Mouse (Mus musculus) layer of hippocampus, adult 18-20 months (tissue): ENCODE data around the gene Cdiptos. TPM values are rescaled to one million over a fixed set of nuclear protein-coding genes. Genes with fewer than 3 reads are reported as not detected.

ENCODE experiments used
- DNase-seq, 2 experiments: peaks; one replicate each; pipeline ENCODE4 v3.0.0; 2022; ENCODE audit warnings: low spot score in 2 of 2
- total RNA-seq, 2 experiments: library from RNA; stranded (reverse); gene quantifications; 2 replicates each; pipeline ENCODE4 v1.2.3; 2021

Gene Cdiptos
- total RNA-seq, 2 experiments from 2014 or later: not detected

- DNase-seq: no peak
These were observed 39.1 kb upstream of the Cdiptos start for GRCm38 (mm10) chr7:127014993-127015392.

DNA sequence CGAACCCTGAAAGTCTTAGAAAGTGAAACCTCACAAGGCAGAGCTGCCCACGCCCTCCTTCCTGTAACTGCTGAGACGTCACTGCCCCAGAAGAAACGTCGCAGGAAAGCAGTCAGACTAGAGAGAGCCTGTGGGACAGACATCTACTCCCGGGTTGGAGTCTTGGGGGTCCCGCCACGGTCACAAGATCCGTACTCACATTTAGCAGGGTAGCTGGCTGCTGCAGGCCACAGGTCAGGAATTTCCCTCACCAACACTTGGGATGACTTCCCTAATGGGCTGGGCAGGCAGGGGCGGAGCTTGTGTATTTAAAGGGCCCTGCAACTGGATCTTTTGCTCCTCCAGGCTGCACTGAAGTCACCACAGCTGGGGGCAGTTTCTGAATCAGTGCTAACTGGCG lies 38.4 kb upstream of the Cdiptos start, which contains the start of gene Mvp:
TSS of gene Mvp (minus strand) at position 302 of the 400 bp plus-strand sequence.
- peak in 1 of 2 experiments; percentile 35 for DNase-seq

- DNase-seq: no peak
These were observed 37.5 kb upstream of the Cdiptos start for GRCm38 (mm10) chr7:127013385-127013784.

DNA sequence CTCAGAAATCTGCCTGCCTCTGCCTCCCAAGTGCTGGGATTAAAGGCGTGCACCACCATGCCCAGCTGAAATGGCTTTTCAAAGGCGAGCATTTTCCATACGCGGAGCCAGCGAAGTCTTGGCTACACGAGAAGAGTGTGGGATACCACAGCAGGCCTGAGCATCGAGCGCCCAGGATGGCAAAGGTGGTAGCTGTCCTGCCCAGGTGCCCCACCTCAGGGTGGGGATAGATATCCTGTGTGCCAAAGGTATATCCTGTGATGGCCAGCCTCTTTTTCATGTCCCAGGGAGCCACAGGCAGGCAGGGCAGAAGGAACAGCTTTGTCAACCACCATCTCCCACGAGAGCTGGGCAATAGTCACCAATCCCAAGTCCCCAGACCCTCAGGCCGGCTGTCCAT lies 36.9 kb upstream of the Cdiptos start:
- no peak for DNase-seq

DNA sequence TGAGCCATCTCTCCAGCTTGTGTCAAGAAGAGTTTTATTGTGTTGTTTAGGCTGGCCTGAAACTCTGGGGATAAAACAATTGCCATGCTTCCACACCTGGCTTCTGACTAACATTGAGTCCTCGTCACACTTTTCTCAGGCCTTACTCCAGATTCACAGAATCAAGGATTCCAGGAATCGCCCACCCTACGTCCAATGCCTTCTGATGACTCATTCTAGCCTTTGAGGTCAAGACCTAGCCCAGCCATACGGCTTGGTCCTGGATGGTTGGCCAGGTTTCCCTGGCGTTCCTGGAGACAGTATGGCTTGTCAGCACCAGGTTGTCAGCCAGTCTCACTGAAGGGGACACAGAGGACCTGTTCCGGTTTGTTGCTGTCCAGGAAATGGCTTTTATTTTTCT lies 36.5 kb upstream of the Cdiptos start:
- DNase-seq: no peak

- DNase-seq: no peak
These were observed 35.8 kb upstream of the Cdiptos start for GRCm38 (mm10) chr7:127011717-127012116.

DNA sequence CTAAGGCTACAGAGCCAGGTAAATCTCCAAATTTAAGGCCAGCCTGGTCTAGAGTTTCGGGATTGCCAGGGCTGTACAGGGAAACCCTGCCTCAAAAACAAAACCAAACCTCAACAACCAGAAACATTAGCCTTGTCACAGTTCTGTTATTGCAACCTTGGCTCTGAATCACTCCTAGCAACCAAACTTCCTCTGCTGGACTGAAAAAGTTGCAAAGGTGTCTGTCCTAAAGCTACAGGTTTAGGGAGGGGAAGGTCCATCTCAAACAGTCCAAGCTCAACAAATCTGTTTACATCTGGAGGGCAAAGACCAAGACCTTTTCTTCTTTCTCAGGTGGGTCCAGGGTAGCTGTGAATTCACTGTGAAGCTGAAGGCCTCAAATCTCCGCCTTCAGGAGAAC lies 35.2 kb upstream of the Cdiptos start:
- DNase-seq: no peak

DNA sequence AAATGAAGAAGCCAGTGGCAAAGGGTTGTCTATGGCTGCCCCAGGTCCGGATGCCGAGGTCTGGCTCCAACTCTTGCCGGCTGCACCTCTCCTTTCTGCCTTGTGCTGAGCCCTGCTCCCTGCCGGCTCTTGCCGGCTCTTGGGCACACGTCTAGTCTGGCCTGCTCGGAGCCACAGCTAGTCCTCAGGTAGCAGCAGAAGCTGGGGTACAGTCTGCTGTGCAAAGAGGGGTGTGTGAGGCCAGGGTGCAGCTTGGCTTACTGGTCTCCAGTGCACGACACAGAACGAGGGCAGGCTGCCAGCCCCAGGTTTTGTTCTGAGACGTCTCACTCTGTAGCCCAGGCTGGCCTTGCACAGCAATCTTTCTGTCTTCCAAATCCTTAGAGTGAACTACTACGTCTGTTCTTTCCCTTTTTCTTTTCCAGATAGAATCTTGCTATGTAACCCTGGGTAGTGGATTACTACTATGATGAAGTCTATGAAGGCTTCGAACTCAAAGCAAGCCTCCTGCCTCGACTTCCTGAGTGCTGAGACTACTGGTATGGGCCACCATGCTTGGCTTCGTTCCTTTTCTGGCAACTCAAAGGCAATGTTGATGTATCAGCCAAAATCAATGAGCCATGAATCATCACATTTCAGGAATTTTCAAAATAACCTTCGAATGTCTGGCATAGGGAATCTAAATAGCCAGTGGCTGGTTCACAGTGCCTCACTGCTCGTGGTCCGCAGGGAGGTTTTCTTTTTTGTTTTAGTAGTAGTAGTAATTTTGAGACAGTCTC lies 33.6 kb upstream of the Cdiptos start:
- peak in 1 of 2 experiments; percentile 23 for DNase-seq

- DNase-seq: peak; percentile 89 to 93
These were observed 32.5 kb upstream of the Cdiptos start for GRCm38 (mm10) chr7:127008239-127009019.

DNA sequence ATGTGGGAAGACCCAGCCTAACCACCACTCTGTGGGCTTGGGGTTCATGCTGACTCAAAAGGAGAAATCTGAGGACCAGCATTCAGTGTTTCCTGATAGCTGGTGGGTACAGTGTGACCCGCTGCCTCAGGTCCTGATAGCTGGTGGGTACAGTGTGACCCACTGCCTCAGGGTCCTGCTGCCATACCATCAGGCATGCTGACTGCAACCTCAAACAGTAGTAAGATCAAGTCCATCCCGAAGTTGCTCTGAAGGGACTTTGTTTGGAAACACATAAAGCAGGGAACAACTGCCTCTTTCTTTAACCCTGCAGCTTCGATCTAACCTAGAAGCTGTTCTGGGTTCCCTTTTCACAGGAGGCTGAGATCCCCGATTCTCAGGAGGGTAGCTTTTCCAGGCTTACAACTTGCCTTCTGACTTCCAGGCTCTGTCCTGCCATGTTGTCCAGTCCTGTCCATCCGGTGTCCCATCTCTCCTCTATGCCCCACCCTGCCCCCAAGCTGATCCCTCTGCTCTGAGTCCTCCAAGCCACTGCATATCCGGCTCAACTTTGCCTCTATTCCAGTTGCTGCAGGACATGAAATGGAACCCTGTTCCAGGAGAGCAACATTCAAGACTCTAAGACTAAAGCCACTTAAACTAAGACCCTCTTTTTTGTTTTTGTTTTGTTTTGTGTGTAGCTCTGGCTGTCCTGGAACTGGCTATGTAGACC lies 31.6 kb upstream of the Cdiptos start:
- no peak for DNase-seq

- DNase-seq: no peak
These were observed 28.4 kb upstream of the Cdiptos start for GRCm38 (mm10) chr7:127004122-127004875.

DNA sequence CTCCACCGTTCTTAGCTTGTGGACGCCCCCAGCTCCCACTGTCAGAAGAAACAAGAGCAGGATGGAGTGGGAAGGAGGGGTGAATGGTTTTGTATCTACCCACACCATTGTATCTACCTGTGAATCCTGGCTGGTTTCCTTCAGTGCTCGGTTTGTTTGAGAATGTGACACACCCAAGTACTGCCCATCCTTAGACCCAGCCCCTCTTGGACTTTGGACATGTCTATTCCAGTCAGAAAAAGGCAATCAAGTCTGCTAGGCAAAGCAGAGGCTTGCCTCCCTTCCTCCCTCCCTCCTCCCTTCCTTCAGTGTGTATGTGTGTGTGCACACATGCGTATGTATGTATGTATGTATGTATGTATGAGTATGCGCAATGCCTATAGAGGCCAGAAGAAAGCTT lies 27.7 kb upstream of the Cdiptos start:
- DNase-seq: no peak

DNA sequence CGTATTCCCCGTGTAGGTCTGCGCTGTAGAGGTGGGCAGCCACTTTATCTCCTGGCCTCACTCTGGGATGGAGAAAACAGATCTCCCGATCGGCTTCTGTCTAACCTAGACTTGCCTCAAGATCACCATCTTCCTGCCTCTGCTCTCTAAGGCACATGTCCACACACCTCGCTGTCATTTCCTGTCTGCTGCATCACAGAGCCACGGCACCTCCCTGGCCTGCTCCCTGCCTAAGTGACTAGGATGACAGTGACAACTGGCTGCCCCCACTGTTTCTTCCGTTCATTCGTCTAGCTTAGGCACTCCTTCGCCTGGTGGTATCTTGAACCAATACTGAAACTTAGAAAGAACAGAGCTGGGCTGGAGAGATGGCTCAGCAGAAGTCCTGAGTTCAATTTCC lies 23.7 kb upstream of the Cdiptos start:
- no peak for DNase-seq

GRCm38 (mm10) chr7:126996449-126996848 lies 20.6 kb upstream of the Cdiptos start:
- no peak for DNase-seq

DNA sequence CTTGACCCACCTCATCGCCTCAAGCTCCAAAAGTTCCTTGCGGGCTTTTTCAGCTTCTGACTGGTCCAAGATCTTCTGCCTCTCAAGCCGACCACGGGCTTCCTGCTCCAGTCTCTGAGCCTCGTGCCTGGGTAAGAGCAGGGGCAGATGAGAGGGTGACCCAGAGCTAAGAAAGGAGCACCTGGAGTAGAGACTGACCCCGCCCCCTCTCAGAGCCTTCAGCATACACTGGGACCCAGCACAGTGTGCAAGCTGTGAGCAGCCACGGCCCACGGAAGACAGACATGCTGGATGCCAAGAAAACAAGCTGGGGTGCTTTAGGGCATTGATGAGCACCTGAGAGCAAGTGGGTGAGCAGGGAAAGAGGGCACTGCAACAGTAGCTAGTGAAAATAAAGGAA lies 12.9 kb upstream of the Cdiptos start:
- DNase-seq: no peak

- no peak for DNase-seq
These were observed 10.4 kb upstream of the Cdiptos start for GRCm38 (mm10) chr7:126986319-126986718.

DNA sequence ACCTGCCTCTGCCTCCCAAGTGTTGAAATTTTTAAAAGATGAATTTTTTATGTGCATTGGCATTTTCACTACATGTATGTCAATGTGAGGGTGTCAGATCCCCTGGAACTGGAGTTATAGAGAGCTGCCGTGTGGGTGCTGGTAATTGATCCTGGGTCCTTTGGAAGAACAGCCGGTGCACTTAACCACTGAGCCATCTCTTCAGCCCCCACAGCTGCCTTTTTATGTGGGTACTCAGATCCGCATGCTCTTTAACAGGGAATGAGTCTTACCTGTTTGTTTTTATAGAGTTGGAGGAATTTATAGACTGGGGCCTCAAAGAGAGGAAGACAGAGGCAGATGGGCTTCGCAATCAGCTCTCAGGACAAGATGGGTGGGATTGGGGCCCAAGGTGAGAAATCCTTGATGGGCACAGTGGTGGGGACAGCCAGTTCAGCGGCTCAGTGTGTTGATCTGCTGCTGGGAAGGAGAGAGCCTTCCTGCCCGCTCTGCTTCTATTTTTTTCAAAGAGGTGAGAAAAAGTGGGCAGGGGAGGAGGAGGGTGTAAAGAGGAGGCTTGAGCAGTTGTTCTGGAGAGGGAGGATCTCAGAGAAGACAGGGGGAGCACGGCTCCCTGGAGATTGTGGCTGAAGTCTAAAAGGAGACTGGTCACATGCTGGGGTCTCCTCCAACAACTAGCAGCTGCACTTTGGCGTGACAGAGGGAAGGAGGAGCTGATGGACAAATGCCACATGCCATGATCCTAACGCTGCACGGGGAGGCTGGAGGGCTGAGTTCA lies 9.0 kb upstream of the Cdiptos start:
- no peak for DNase-seq

DNA sequence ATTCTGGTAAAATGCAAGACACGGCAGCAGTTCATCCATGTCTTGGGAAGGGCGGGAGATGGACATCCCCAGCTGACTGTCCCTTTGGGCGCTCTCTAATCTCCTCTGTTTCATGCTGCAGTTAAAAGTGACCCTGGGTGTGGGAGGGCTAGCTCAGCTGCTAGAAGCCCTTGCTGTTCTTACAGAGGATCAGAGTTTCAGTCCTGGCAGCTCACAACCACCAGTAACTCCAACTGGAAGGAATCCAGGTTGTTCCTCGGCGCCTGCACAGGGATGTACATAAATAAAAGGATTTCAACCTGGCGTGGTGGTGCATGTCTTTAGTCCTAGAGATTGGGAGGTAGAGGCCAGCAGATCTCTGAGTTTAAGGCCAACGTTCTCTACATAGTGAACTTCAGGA lies 7.2 kb upstream of the Cdiptos start:
- DNase-seq: no peak

- no peak for DNase-seq
These were observed 6.2 kb upstream of the Cdiptos start for GRCm38 (mm10) chr7:126982054-126982453.

DNA sequence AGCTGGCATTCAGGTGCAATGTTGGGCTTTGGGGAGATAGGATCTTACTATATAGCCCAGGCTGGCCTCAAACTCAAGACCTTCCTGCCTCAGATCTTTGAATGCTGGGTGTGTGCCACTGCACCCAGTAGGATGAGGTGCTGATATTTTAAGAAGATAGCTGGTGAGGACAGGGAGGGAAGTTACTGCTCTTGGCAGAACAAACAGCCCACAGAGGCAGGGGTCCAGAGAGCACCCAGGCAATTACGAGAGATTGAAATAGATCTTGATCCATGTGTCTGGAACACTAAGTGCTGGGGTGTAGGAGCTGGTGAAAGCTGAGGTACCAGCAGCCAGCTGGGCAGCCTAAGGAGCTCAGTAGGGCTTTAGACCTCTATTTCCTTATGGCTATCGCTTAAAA lies 5.7 kb upstream of the Cdiptos start:
- DNase-seq: no peak
